Mouse (Mus musculus): ENCODE measurements around the gene Slco4c1. TPM values are rescaled to one million over a fixed set of nuclear protein-coding genes. Genes with fewer than 3 reads are reported as not detected.

The Slco4c1 gene
- not detected for polyA plus RNA-seq (2014; fragmentation: Illumina TruSeq; extraction: RNeasy Lipid Tissue Mini Kit (QIAGEN cat#74804); ENCODE audit: low read depth, low replicate concordance)

GRCm38 (mm10) chr1:96871528-96872360 is at the start of gene Slco4c1:
Slco4c1 (minus strand) TSS chr1:96872171.

